Mouse (Mus musculus): Measurements from ENCODE around the gene Itpr2. TPM values are rescaled to one million over a fixed set of nuclear protein-coding genes. Genes with fewer than 3 reads are reported as not detected.

Gene Itpr2
- polyA plus RNA-seq, 1 experiment from 2014 or later = 9.0 TPM

GRCm38 (mm10) chr6:146112211-146112610 lies 389.8 kb downstream of the Itpr2 start:
- Histone ChIP-seq H3K27me3 (ENCODE audit: control insufficient read depth, insufficient read depth, low read depth, low read length) (no peaks in the 10 kb centered on the region), H3K4me2 (ENCODE audit: low read length) (no peak overlapping the region), H3K9me3 (replicated peaks; ENCODE audit: control insufficient read depth, low read length, poor library complexity, severe bottlenecking) (no peaks in the 10 kb centered on the region), H3K27ac (ENCODE audit: low read length) (peak overlapping the region; percentile 28; the same call in 1 of the 2 replicates), H3K4me1 (ENCODE audit: control insufficient read depth, insufficient read depth, low read length) (peaks cover 18% of the 10 kb centered on the region), H3K36me3 (ENCODE audit: control insufficient read depth, insufficient read depth, low read length) (no peaks in the 10 kb centered on the region), H3K4me3 (ENCODE audit: low read depth, low read length) (no peak overlapping the region), H3K9ac (ENCODE audit: low read depth, low read length) (no peak overlapping the region)
- 0 out of 2 replicates have a peak, but pooled peaks have one; percentile 18 for ATAC-seq
- 47% methylated on average over 7 of the region's 7 CpGs for WGBS

- no peak overlapping the region for H3K9ac ChIP-seq (ENCODE audit: low read depth, low read length)
- no peaks in the 10 kb centered on the region for H3K27me3 ChIP-seq (ENCODE audit: control insufficient read depth, insufficient read depth, low read depth, low read length)
- 32% methylated on average over 6 of the region's 6 CpGs for WGBS
- H3K4me3 ChIP-seq (ENCODE audit: low read depth, low read length) = no peak overlapping the region
- H3K27ac ChIP-seq (ENCODE audit: low read length) = peak overlapping the region; percentile 28; the same call in 1 of the 2 replicates
- H3K4me2 ChIP-seq (ENCODE audit: low read length) = no peak overlapping the region
- no peaks in the 10 kb centered on the region for H3K9me3 ChIP-seq (replicated peaks; ENCODE audit: control insufficient read depth, low read length, poor library complexity, severe bottlenecking)
- H3K36me3 ChIP-seq (ENCODE audit: control insufficient read depth, insufficient read depth, low read length) = no peaks in the 10 kb centered on the region
- H3K4me1 ChIP-seq (ENCODE audit: control insufficient read depth, insufficient read depth, low read length) = peaks cover 18% of the 10 kb centered on the region
- ATAC-seq = no peak
These were observed 390.2 kb downstream of the Itpr2 start for GRCm38 (mm10) chr6:146111781-146112180.

DNA sequence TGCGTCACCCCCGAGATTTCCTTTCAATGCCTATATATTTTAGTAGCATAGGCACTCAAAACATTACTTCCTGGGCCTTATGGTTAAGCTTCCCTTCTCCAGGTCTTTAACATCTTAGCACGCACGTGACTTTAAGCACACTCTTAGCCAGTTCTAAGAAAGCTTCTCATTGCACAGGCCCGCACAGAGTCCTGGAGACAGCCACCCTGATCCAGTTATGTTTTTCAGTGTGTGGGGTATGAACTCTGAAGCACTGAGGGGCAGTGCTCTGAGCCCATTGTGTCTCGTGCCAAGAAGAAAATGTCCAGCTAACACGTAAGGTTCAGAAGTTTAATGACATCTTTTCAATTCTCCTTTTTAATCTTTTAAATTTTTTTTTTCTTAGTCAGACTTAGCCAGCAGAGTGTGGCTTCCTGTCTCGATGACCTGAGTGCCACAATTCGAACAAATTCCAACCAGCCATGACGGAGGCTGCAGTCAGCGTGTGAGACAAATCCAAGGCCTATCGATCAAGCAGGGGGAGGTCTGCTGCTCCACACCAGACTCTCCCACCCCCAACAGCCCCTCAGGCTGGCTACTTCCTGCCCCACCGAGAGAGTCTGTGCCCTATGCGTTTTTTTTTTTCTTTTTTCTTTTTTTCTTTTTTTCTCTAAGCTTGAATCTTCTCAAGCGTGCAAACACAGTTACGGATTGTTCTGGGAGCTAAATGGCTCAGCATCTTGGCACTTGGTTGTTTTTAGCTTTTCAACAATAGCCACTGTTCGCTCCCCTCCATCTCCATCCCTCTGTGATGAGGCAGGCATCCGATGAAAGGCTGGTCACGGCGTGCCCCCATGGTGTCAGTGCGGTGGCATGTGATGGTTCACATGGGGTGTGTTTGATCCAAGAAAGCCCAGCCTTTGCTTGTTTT lies 390.9 kb downstream of the Itpr2 start:
- no peak overlapping the region for H3K9ac ChIP-seq (ENCODE audit: low read depth, low read length)
- no peaks in the 10 kb centered on the region for H3K27me3 ChIP-seq (ENCODE audit: control insufficient read depth, insufficient read depth, low read depth, low read length)
- WGBS = 25% methylated on average over 21 of the region's 21 CpGs
- no peaks in the 10 kb centered on the region for H3K36me3 ChIP-seq (ENCODE audit: control insufficient read depth, insufficient read depth, low read length)
- H3K4me3 ChIP-seq (ENCODE audit: low read depth, low read length) = no peak overlapping the region
- H3K27ac ChIP-seq (ENCODE audit: low read length) = no peak overlapping the region
- H3K9me3 ChIP-seq (replicated peaks; ENCODE audit: control insufficient read depth, low read length, poor library complexity, severe bottlenecking) = no peaks in the 10 kb centered on the region
- no peak overlapping the region for H3K4me2 ChIP-seq (ENCODE audit: low read length)
- H3K4me1 ChIP-seq (ENCODE audit: control insufficient read depth, insufficient read depth, low read length) = peaks cover 18% of the 10 kb centered on the region
- ATAC-seq = peak; percentile 70

DNA sequence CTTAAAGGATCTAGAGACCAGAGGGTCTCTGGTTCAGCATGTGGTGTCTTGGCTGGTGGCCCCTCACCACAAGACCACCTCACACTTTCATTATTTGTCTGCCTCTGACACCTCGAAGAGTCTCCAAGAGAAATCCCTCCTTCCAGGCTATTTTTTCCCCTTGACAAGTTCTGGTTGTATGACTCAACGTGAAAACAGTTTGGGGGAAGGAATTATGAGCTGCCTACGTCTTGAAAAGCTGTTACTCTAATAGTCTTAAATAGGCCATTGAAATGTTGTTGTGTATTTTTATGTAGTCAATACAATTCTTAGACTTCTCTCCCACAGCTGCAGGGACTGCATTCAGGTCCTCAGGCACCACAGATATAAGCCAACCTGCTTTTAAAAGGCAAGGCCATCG lies 391.6 kb downstream of the Itpr2 start:
- no peaks in the 10 kb centered on the region for H3K27me3 ChIP-seq (ENCODE audit: control insufficient read depth, insufficient read depth, low read depth, low read length)
- H3K36me3 ChIP-seq (ENCODE audit: control insufficient read depth, insufficient read depth, low read length) = no peaks in the 10 kb centered on the region
- H3K4me3 ChIP-seq (ENCODE audit: low read depth, low read length) = no peak overlapping the region
- H3K27ac ChIP-seq (ENCODE audit: low read length) = no peak overlapping the region
- H3K4me2 ChIP-seq (ENCODE audit: low read length) = no peak overlapping the region
- ATAC-seq = no peak
- H3K9me3 ChIP-seq (replicated peaks; ENCODE audit: control insufficient read depth, low read length, poor library complexity, severe bottlenecking) = no peaks in the 10 kb centered on the region
- 53% methylated on average over 4 of the region's 4 CpGs for WGBS
- no peak overlapping the region for H3K9ac ChIP-seq (ENCODE audit: low read depth, low read length)
- peaks cover 18% of the 10 kb centered on the region for H3K4me1 ChIP-seq (ENCODE audit: control insufficient read depth, insufficient read depth, low read length)

GRCm38 (mm10) chr6:146108695-146109094 lies 393.3 kb downstream of the Itpr2 start:
- 79% methylated on average over 7 of the region's 7 CpGs for WGBS
- no peak for ATAC-seq
- no peaks in the 10 kb centered on the region for H3K9me3 ChIP-seq (replicated peaks; ENCODE audit: control insufficient read depth, low read length, poor library complexity, severe bottlenecking)
- H3K4me1 ChIP-seq (ENCODE audit: control insufficient read depth, insufficient read depth, low read length) = peaks cover 11% of the 10 kb centered on the region; the same call in 1 of the 2 replicates
- no peak overlapping the region for H3K27ac ChIP-seq (ENCODE audit: low read length)
- H3K36me3 ChIP-seq (ENCODE audit: control insufficient read depth, insufficient read depth, low read length) = no peaks in the 10 kb centered on the region
- no peak overlapping the region for H3K4me2 ChIP-seq (ENCODE audit: low read length)
- no peaks in the 10 kb centered on the region for H3K27me3 ChIP-seq (ENCODE audit: control insufficient read depth, insufficient read depth, low read depth, low read length)
- no peak overlapping the region for H3K4me3 ChIP-seq (ENCODE audit: low read depth, low read length)
- no peak overlapping the region for H3K9ac ChIP-seq (ENCODE audit: low read depth, low read length)

GRCm38 (mm10) chr6:146107117-146107832 lies 394.7 kb downstream of the Itpr2 start:
- Histone ChIP-seq H3K27ac (ENCODE audit: low read length) (no peak overlapping the region), H3K9ac (ENCODE audit: low read depth, low read length) (no peak overlapping the region), H3K27me3 (ENCODE audit: control insufficient read depth, insufficient read depth, low read depth, low read length) (no peaks in the 10 kb centered on the region), H3K4me3 (ENCODE audit: low read depth, low read length) (no peak overlapping the region), H3K36me3 (ENCODE audit: control insufficient read depth, insufficient read depth, low read length) (no peaks in the 10 kb centered on the region), H3K9me3 (replicated peaks; ENCODE audit: control insufficient read depth, low read length, poor library complexity, severe bottlenecking) (no peaks in the 10 kb centered on the region), H3K4me1 (ENCODE audit: control insufficient read depth, insufficient read depth, low read length) (peaks cover 8% of the 10 kb centered on the region; the same call in 1 of the 2 replicates), H3K4me2 (ENCODE audit: low read length) (no peak overlapping the region)
- no peak for ATAC-seq
- WGBS = 85% methylated on average over 4 of the region's 4 CpGs

- H3K36me3 ChIP-seq (ENCODE audit: control insufficient read depth, insufficient read depth, low read length) = no peaks in the 10 kb centered on the region
- H3K9me3 ChIP-seq (replicated peaks; ENCODE audit: control insufficient read depth, low read length, poor library complexity, severe bottlenecking) = peaks cover 3% of the 10 kb centered on the region; the same call in 1 of the 2 replicates
- ATAC-seq = no peak
- 72% methylated on average over 15 of the region's 15 CpGs for WGBS
- H3K27me3 ChIP-seq (ENCODE audit: control insufficient read depth, insufficient read depth, low read depth, low read length) = no peaks in the 10 kb centered on the region
- no peak overlapping the region for H3K4me2 ChIP-seq (ENCODE audit: low read length)
- H3K9ac ChIP-seq (ENCODE audit: low read depth, low read length) = no peak overlapping the region; the same call in 1 of the 2 replicates
- H3K4me1 ChIP-seq (ENCODE audit: control insufficient read depth, insufficient read depth, low read length) = peaks cover 5% of the 10 kb centered on the region; the same call in 1 of the 2 replicates
- H3K4me3 ChIP-seq (ENCODE audit: low read depth, low read length) = no peak overlapping the region
- H3K27ac ChIP-seq (ENCODE audit: low read length) = no peak overlapping the region
These were observed 418.7 kb downstream of the Itpr2 start for GRCm38 (mm10) chr6:146083056-146083961.

- Histone ChIP-seq H3K4me3 (ENCODE audit: low read depth, low read length) (no peak overlapping the region), H3K4me2 (ENCODE audit: low read length) (no peak overlapping the region), H3K9me3 (replicated peaks; ENCODE audit: control insufficient read depth, low read length, poor library complexity, severe bottlenecking) (peaks cover 3% of the 10 kb centered on the region; the same call in 1 of the 2 replicates), H3K27me3 (ENCODE audit: control insufficient read depth, insufficient read depth, low read depth, low read length) (no peaks in the 10 kb centered on the region), H3K36me3 (ENCODE audit: control insufficient read depth, insufficient read depth, low read length) (no peaks in the 10 kb centered on the region), H3K27ac (ENCODE audit: low read length) (no peak overlapping the region), H3K9ac (ENCODE audit: low read depth, low read length) (no peak overlapping the region), H3K4me1 (ENCODE audit: control insufficient read depth, insufficient read depth, low read length) (peaks cover 5% of the 10 kb centered on the region; the same call in 1 of the 2 replicates)
- ATAC-seq = no peak
- WGBS = 96% methylated on average over 9 of the region's 9 CpGs
These were observed 419.5 kb downstream of the Itpr2 start for GRCm38 (mm10) chr6:146082476-146082875.
